Mouse (Mus musculus): Measurements from ENCODE around the gene Plppr1.

Gene Plppr1

GRCm38 (mm10) chr4:49109989-49110388, 50.9 kb downstream of the Plppr1 start:
- DNase-seq (ENCODE audit: extremely low read depth, low read depth, low spot score): no peak

- DNase-seq (ENCODE audit: extremely low read depth, low read depth, low spot score): no peak
These were observed 59.8 kb downstream of the Plppr1 start for GRCm38 (mm10) chr4:49118842-49119241.

- no peak for DNase-seq (ENCODE audit: extremely low read depth, low read depth, low spot score)
These were observed 85.7 kb downstream of the Plppr1 start for GRCm38 (mm10) chr4:49144798-49145197.

GRCm38 (mm10) chr4:49148775-49149174, 89.7 kb downstream of the Plppr1 start:
- DNase-seq (ENCODE audit: extremely low read depth, low read depth, low spot score): no peak

GRCm38 (mm10) chr4:49149251-49149650, 90.2 kb downstream of the Plppr1 start:
- DNase-seq (ENCODE audit: extremely low read depth, low read depth, low spot score): no peak

GRCm38 (mm10) chr4:49153849-49154248, 94.8 kb downstream of the Plppr1 start:
- no peak for DNase-seq (ENCODE audit: extremely low read depth, low read depth, low spot score)

- no peak for DNase-seq (ENCODE audit: extremely low read depth, low read depth, low spot score)
These were observed 97.7 kb downstream of the Plppr1 start for GRCm38 (mm10) chr4:49156781-49157180.

GRCm38 (mm10) chr4:49163285-49163684, 104.2 kb downstream of the Plppr1 start:
- DNase-seq (ENCODE audit: extremely low read depth, low read depth, low spot score): no peak

GRCm38 (mm10) chr4:49166391-49166790, 107.3 kb downstream of the Plppr1 start:
- no peak for DNase-seq (ENCODE audit: extremely low read depth, low read depth, low spot score)

GRCm38 (mm10) chr4:49167030-49167429, 108.0 kb downstream of the Plppr1 start:
- no peak for DNase-seq (ENCODE audit: extremely low read depth, low read depth, low spot score)

- DNase-seq (ENCODE audit: extremely low read depth, low read depth, low spot score): no peak
These were observed 110.4 kb downstream of the Plppr1 start for GRCm38 (mm10) chr4:49169498-49169897.

- no peak for DNase-seq (ENCODE audit: extremely low read depth, low read depth, low spot score)
These were observed 119.0 kb downstream of the Plppr1 start for GRCm38 (mm10) chr4:49178101-49178500.

- DNase-seq (ENCODE audit: extremely low read depth, low read depth, low spot score): no peak
These were observed 119.8 kb downstream of the Plppr1 start for GRCm38 (mm10) chr4:49178891-49179290.

GRCm38 (mm10) chr4:49179471-49180181, 120.6 kb downstream of the Plppr1 start:
- DNase-seq (ENCODE audit: extremely low read depth, low read depth, low spot score): no peak

- no peak for DNase-seq (ENCODE audit: extremely low read depth, low read depth, low spot score)
These were observed 131.0 kb downstream of the Plppr1 start for GRCm38 (mm10) chr4:49189991-49190526.

- DNase-seq (ENCODE audit: extremely low read depth, low read depth, low spot score): no peak
These were observed 138.2 kb downstream of the Plppr1 start for GRCm38 (mm10) chr4:49197125-49197747.

GRCm38 (mm10) chr4:49210457-49210856, 151.4 kb downstream of the Plppr1 start:
- no peak for DNase-seq (ENCODE audit: extremely low read depth, low read depth, low spot score)

- DNase-seq (ENCODE audit: extremely low read depth, low read depth, low spot score): no peak
These were observed 152.5 kb downstream of the Plppr1 start for GRCm38 (mm10) chr4:49211582-49211981.

GRCm38 (mm10) chr4:49212616-49213544, 153.8 kb downstream of the Plppr1 start:
- DNase-seq (ENCODE audit: extremely low read depth, low read depth, low spot score): no peak

GRCm38 (mm10) chr4:49214341-49214740, 155.3 kb downstream of the Plppr1 start:
- DNase-seq (ENCODE audit: extremely low read depth, low read depth, low spot score): no peak

GRCm38 (mm10) chr4:49223501-49223900, 164.4 kb downstream of the Plppr1 start:
- peak; percentile 16 for DNase-seq (ENCODE audit: extremely low read depth, low read depth, low spot score)

Measured in fat pad, adult 2 months (tissue).